Mouse (Mus musculus) limb, embryonic 10.5 days (tissue): ENCODE results near the gene Nasp. TPM values are rescaled to one million over a fixed set of nuclear protein-coding genes. Genes with fewer than 3 reads are reported as not detected.
"Not testable (repeated sequence)": the region's sequence is repeated elsewhere in the genome, so short reads cannot be mapped to it uniquely, and the experiment has no call there.

ENCODE experiments used
- DNase-seq: peaks from one replicate; pipeline ENCODE4 v3.0.0-alpha.2; 2017; ENCODE audit warnings: low spot score
- H3K27ac ChIP-seq: fragments of 300-500 bp; sonication (generic); 2 replicates; pipeline ENCODE4 v1.5.1; 2016; ENCODE audit warnings: mild to moderate bottlenecking
- H3K27me3 ChIP-seq: fragments of 300-500 bp; sonication (generic); 2 replicates; pipeline ENCODE4 v1.6.1; 2016; ENCODE audit warnings: low read depth, mild to moderate bottlenecking; ENCODE audit not compliant: poor library complexity, severe bottlenecking
- H3K36me3 ChIP-seq: fragments of 300-500 bp; sonication (generic); 2 replicates; pipeline ENCODE4 v1.6.1; 2016; ENCODE audit warnings: mild to moderate bottlenecking, moderate library complexity
- H3K4me1 ChIP-seq: fragments of 300-500 bp; sonication (generic); 2 replicates; pipeline ENCODE4 v1.6.1; 2016
- H3K4me3 ChIP-seq: fragments of 300-500 bp; sonication (generic); 2 replicates; pipeline ENCODE4 v1.5.1; 2016; ENCODE audit warnings: mild to moderate bottlenecking, moderate library complexity
- H3K9me3 ChIP-seq: fragments of 300-500 bp; sonication (generic); replicated peaks from 2 replicates; pipeline ENCODE4 v1.6.1; 2016; ENCODE audit warnings: mild to moderate bottlenecking
- WGBS: fragments of 180-500 bp; shearing (Covaris S2); methylation state at CpG from one replicate; pipeline ENCODE4 v1.1.7; 2016; 5-methylcytosine and 5-hydroxymethylcytosine counted together
- polyA plus RNA-seq: library from polyadenylated mRNA; unstranded; fragments of >200 nt; fragmentation: Nextera tagmentation; extraction: Ambion mirVana; gene quantifications from 2 replicates; pipeline ENCODE4 v1.2.1, GENCODE M21; 2016

Gene Nasp
- polyA plus RNA-seq: 334 and 364 TPM in 2 replicates

DNA sequence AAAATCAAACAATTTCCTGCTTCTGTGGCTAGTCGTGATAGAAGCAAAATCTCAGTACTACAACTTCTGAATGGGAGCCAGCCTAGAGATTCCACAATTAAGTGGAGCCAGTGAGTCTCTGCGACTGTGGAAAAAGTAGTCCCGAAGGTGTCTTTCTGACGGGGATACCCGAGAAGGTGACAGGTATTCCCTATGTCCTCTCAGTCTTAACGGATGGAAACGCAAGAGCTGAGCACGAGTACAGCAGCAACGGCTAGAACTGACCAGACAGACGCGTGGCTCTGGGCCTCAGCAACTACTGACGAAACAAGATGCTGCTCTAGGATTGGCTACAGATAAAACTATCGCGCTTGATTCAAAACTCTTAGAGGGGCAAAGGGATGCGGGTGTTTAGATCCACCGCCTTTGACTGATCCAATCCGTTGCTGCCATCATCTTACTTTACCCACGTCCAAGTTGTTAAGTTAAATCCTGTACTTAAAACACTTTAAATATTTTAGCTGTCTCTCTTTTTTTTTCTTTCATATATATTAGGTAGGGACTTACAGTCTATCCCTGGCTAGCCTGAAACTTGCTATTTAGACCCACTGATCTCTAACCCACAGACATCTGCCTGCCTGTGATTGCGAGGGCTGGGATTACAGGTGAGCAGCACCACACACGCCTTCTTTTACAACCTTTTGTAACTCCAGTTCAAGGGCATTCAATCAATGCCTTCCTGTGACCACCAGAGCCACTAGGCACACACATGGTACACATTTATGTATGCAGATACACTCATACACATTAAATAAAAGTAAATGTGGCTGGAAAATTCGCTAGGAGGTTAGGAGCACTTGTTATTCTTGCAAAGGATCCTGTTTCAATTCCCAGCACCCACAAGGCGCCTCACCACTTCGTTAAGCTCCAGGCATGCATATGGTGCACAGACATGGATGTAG lies at the start of gene Nasp:
TSS of gene Nasp (minus strand) at position 220 of the 941 bp plus-strand sequence.
- no peaks in the 10 kb centered on the region for H3K27me3 ChIP-seq
- 7% methylated on average over 23 of the region's 23 CpGs for whole genome bisulfite sequencing
- peak within 1 kb of the TSS; percentile 99 for H3K4me3 ChIP-seq
- peak within 1 kb of the TSS; percentile 99 for H3K27ac ChIP-seq
- peak; percentile 82 for DNase-seq
- H3K9me3 ChIP-seq: no peaks in the 10 kb centered on the region
- H3K36me3 ChIP-seq: peaks cover 44% of the 10 kb centered on the region
- H3K4me1 ChIP-seq: peaks cover 11% of the 10 kb centered on the region

DNA sequence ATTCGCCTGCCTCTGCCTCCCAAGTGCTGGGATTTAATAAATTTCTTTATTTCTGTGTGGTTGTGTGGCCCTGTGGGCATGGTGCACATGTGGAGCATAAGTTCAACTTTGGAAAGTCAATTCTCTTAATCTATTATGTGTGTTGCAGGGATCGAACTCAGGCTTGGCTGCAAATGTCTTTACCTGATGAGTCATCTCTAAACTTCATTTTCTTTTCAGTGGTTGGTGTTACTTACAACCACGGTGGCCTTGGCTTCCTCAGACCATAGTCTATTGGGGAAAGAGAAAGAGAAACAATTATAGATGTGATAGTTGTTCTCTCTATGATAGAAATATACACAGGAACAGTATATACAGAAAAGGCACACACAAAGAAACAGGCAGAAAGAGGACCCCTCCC lies 48.3 kb upstream of the Nasp start:
- no peak for DNase-seq
- Histone ChIP-seq H3K27me3 (no peaks in the 10 kb centered on the region), H3K27ac (no peak overlapping the region), H3K9me3 (no peaks in the 10 kb centered on the region), H3K4me3 (no peak overlapping the region), H3K36me3 (no peaks in the 10 kb centered on the region), H3K4me1 (no peaks in the 10 kb centered on the region)
- 94% methylated on average over 3 of the region's 3 CpGs for WGBS

- WGBS: 91% methylated on average over 6 of the region's 6 CpGs
- H3K4me1 ChIP-seq, H3K36me3 ChIP-seq, DNase-seq, H3K9me3 ChIP-seq, H3K4me3 ChIP-seq, H3K27ac ChIP-seq, H3K27me3 ChIP-seq: not testable (repeated sequence)
These were observed 47.0 kb upstream of the Nasp start for GRCm38 (mm10) chr4:116674761-116675160.

GRCm38 (mm10) chr4:116672785-116673184 lies 45.0 kb upstream of the Nasp start:
- H3K9me3 ChIP-seq: no peaks in the 10 kb centered on the region
- no peaks in the 10 kb centered on the region for H3K27me3 ChIP-seq
- no peak for DNase-seq
- H3K27ac ChIP-seq: no peak overlapping the region
- H3K36me3 ChIP-seq: no peaks in the 10 kb centered on the region
- 73% methylated on average over 2 of the region's 2 CpGs for WGBS
- H3K4me3 ChIP-seq: no peak overlapping the region
- no peaks in the 10 kb centered on the region for H3K4me1 ChIP-seq

DNA sequence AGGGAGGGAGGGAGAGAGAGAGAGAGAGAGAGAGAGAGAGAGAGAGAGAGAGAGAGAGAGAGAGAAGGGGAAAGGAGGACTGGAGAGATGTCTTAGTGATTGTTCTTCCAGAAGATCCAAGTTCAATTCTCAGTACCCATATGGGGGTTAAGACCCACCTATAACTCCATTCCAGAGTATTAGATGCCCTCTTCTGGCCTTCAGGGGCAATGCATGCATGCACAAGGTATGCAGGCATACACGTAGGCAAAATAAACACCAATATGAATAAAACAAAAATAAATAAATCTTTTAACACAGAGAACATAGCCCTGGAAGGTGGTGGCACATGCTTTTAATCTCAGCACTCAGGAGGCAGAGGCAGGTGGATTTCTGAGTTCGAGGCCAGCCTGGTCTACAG lies 41.5 kb upstream of the Nasp start:
- Histone ChIP-seq H3K27me3 (no peaks in the 10 kb centered on the region), H3K36me3 (no peaks in the 10 kb centered on the region), H3K9me3 (no peaks in the 10 kb centered on the region), H3K4me3 (no peak overlapping the region), H3K27ac (no peak overlapping the region), H3K4me1 (no peaks in the 10 kb centered on the region)
- DNase-seq: no peak
- WGBS: 53% methylated on average over 2 of the region's 2 CpGs

DNA sequence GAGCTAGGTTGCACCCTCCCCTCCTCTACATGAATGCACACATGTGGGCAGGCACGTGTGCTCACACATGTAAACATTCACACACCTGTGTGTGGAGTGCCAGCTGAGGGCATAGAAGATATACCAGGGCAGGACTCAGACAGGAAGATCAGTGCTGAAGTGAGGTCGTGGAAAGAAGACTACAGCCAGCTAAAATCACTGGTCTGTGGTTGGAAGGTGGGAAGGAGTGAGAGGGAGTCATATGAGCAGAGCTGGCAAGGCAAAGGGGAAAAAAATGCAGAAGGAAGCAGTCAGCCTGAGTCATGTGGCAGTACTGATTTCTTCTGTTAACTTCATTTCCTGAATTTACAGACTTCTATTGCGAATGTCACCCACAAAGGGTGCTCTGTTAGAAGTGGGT lies 40.4 kb upstream of the Nasp start:
- DNase-seq: no peak
- WGBS: 72% methylated on average over 3 of the region's 3 CpGs
- Histone ChIP-seq H3K9me3 (no peaks in the 10 kb centered on the region), H3K27me3 (no peaks in the 10 kb centered on the region), H3K27ac (no peak overlapping the region), H3K36me3 (no peaks in the 10 kb centered on the region), H3K4me1 (no peaks in the 10 kb centered on the region), H3K4me3 (no peak overlapping the region)

GRCm38 (mm10) chr4:116666625-116667024 lies 38.9 kb upstream of the Nasp start:
- Histone ChIP-seq H3K9me3 (no peaks in the 10 kb centered on the region), H3K36me3 (no peaks in the 10 kb centered on the region), H3K27ac (no peak overlapping the region), H3K4me1 (no peaks in the 10 kb centered on the region), H3K4me3 (no peak overlapping the region), H3K27me3 (no peaks in the 10 kb centered on the region)
- WGBS: 80% methylated on average over 4 of the region's 4 CpGs
- no peak for DNase-seq

DNA sequence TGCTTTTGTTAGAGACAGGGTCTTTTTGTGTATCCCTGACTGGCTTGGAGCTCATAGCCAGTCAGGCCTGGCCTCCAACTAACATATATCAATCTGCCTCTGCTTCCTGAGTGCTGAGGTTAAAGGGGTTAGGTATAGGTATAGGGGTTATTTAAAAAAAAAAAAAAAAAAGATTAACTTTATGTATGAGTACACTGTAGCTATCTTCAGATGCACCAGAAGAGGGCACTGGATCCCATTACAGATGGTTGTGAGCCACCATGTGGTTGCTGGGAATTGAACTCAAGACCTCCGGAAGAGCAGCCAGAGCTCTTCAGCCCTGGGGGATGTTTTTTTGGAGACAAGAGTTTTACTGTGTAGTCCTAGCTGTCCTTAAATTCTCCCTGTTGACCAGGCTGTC lies 34.3 kb upstream of the Nasp start:
- Histone ChIP-seq H3K9me3 (no peaks in the 10 kb centered on the region), H3K27ac (no peak overlapping the region), H3K27me3 (no peaks in the 10 kb centered on the region), H3K36me3 (no peaks in the 10 kb centered on the region), H3K4me1 (no peaks in the 10 kb centered on the region), H3K4me3 (no peak overlapping the region)
- no peak for DNase-seq
- 94% methylated on average over 1 of the region's 1 CpGs for WGBS

DNA sequence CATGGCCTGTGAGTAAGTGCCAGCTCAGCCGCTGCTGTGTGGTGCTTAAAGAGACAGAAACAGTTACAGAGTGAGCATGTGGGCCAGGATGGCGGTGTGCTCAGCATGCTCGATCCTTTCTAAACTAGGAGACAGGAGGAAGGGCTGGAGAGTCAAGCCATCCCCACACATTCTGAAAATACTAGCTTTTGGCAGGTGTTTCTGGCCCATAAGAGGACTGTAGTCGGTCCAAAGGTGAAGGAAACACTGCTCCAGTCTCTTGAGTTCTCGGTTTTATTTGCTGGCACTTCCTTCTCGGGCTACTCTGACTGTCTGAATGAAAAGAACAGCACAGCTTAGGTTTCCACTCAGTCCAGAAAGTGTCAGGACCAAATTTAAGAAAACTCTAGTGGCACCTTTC lies 33.1 kb upstream of the Nasp start:
- Histone ChIP-seq H3K4me3 (no peak overlapping the region), H3K27me3 (no peaks in the 10 kb centered on the region), H3K4me1 (0 out of 2 replicates have a peak, but pooled peaks cover 1% of the 10 kb centered on the region), H3K9me3 (no peaks in the 10 kb centered on the region), H3K36me3 (no peaks in the 10 kb centered on the region), H3K27ac (no peak overlapping the region)
- DNase-seq: no peak
- 81% methylated on average over 6 of the region's 6 CpGs for WGBS

DNA sequence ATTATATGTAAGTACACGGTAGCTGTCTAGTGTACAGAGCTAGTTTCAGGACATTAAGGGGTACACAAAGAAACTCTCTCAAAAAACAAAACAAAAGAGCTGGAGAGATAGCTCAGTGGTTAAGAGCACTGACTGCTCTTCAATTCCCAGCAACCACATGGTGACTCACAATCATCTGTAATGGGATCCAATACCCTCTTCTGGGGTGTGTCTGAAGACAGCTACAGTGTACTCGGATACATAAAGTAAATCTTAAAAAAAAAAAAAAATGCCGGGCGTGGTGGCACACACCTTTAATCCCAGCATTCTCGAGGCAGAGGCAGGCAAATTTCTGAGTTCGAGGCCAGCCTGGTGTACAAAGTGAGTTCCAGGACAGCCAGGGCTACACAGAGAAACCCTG lies 32.2 kb upstream of the Nasp start:
- H3K9me3 ChIP-seq, H3K4me3 ChIP-seq, H3K4me1 ChIP-seq, H3K27ac ChIP-seq, DNase-seq, H3K36me3 ChIP-seq, H3K27me3 ChIP-seq: not testable (repeated sequence)
- 88% methylated on average over 6 of the region's 6 CpGs for WGBS

DNA sequence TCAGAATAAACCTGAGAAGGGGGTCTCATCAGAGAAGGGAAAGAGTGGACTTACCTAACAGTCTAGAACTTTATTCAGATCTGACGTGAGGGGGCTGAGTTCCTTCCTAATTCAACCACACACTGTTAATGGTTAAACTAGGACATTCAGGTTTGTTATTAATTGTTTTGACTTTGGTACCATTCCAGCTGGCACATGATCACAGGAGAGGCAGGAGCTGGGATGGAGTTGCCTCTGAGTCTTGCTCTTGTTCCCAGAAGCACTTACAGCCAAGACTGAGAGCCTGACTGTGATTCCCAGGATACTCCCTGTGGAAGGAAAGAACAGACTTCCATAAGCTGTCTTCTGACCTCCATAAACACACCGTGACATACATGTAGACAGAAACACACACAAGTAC lies 31.7 kb upstream of the Nasp start:
- DNase-seq: no peak
- Histone ChIP-seq H3K36me3 (no peaks in the 10 kb centered on the region), H3K4me3 (no peak overlapping the region), H3K9me3 (no peaks in the 10 kb centered on the region), H3K4me1 (0 out of 2 replicates have a peak, but pooled peaks cover 4% of the 10 kb centered on the region), H3K27ac (no peak overlapping the region), H3K27me3 (no peaks in the 10 kb centered on the region)
- WGBS: 84% methylated on average over 2 of the region's 2 CpGs

DNA sequence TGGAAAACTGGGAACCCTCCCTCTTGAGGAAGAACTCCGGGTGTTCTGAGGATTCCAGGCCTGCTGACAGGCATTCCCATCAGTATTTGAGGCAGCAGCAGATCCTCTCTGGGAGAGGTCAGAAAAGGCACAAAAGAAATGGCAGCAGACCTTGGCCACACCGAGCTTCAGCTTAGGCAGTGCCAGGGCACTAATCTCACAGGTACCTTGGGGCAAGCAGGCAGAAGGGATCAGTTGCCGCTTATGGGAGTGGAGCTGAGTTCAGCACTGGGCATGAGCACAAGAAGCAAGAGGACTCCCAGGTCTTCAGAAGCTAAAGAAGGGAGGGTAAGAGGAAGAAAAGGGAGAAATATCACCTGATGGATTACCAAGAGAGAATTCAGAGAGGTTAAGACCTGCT lies 30.2 kb upstream of the Nasp start:
- DNase-seq: no peak
- Histone ChIP-seq H3K4me1 (0 out of 2 replicates have a peak, but pooled peaks cover 4% of the 10 kb centered on the region), H3K27ac (no peak overlapping the region), H3K27me3 (no peaks in the 10 kb centered on the region), H3K4me3 (no peak overlapping the region), H3K9me3 (no peaks in the 10 kb centered on the region), H3K36me3 (no peaks in the 10 kb centered on the region)
- 50% methylated on average over 3 of the region's 3 CpGs for WGBS

- no peaks in the 10 kb centered on the region for H3K27me3 ChIP-seq
- H3K9me3 ChIP-seq: no peaks in the 10 kb centered on the region
- H3K27ac ChIP-seq: no peak overlapping the region
- no peaks in the 10 kb centered on the region for H3K36me3 ChIP-seq
- no peak overlapping the region for H3K4me3 ChIP-seq
- H3K4me1 ChIP-seq: 0 out of 2 replicates have a peak, but pooled peaks cover 8% of the 10 kb centered on the region
- no peak for DNase-seq
- WGBS: 77% methylated on average over 3 of the region's 3 CpGs
These were observed 27.9 kb upstream of the Nasp start for GRCm38 (mm10) chr4:116655658-116656057.
